Mouse (Mus musculus) kidney, postnatal 10 days (tissue): ENCODE measurements around the gene C130032M10Rik.

Source experiments
- DNase-seq: peaks from one replicate; pipeline ENCODE4 v3.0.0; 2021; ENCODE audit warnings: mixed read lengths

C130032M10Rik gene

DNA sequence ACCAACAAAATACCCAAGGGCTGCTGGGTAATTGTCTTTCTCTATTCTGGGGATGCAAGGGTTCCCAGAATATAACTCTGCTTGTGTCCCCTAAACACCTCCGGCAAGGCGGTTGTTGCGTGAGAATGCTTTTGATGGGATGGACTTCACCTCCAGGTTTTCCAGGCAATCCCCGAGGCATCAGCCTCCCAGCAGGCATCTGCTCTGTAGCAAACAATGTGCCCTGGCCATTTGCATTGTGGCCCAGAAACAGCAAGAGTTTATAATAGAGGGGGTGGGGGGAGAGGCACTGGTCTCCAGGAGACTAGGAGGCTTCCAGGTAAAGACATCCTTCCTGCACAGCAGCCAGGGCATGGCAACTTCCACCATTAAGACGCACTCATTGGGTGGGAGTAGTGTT, 33.6 kb downstream of the C130032M10Rik start:
- no peak for DNase-seq

DNA sequence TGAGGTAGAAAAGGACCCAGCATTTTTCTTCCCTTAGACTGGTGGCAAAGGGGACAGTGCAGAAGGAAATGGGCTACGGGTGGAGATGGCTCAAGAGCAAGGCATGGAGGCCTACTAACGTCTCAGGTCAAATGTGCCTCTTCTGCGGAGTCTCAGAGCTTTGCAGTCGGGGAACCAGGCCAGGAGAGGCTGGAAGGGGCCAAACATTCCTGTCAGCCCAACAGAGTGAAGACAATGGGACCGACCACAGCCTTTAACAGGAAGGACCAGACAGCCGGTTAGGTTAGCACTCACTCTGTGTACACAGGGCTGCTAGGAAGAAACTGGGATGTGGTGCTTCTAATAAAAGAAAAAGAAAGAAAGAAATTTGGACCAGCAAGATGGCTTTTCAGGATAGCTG, 34.5 kb downstream of the C130032M10Rik start:
- DNase-seq: no peak

GRCm38 (mm10) chr9:114553828-114554227, 38.3 kb downstream of the C130032M10Rik start:
- DNase-seq: no peak

- DNase-seq: peak; percentile 57
Measured at GRCm38 (mm10) chr9:114554355-114554979, 39.0 kb downstream of the C130032M10Rik start.

GRCm38 (mm10) chr9:114556276-114556855, 40.9 kb downstream of the C130032M10Rik start:
- DNase-seq: no peak

DNA sequence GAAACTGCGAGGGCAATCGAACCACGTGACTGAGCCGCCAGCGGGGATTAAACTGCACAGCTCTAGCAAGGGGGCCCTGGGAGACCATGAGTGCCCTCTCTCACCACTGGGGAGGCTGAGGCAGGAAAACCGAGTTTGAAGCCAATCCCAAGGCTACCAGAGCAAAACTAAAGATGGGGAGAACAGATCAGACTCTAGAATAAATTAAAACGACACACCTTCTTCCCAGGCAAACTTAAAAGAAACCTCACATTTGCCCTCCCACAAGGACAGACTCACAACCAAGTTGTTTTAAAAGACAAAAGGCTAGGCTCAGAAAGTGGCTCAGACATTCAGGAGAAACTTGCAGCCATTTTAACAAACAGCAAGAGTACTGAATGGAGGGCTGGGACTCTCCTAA, 41.6 kb downstream of the C130032M10Rik start:
- no peak for DNase-seq

- DNase-seq: no peak
Measured at GRCm38 (mm10) chr9:114560141-114560540, 44.6 kb downstream of the C130032M10Rik start.

DNA sequence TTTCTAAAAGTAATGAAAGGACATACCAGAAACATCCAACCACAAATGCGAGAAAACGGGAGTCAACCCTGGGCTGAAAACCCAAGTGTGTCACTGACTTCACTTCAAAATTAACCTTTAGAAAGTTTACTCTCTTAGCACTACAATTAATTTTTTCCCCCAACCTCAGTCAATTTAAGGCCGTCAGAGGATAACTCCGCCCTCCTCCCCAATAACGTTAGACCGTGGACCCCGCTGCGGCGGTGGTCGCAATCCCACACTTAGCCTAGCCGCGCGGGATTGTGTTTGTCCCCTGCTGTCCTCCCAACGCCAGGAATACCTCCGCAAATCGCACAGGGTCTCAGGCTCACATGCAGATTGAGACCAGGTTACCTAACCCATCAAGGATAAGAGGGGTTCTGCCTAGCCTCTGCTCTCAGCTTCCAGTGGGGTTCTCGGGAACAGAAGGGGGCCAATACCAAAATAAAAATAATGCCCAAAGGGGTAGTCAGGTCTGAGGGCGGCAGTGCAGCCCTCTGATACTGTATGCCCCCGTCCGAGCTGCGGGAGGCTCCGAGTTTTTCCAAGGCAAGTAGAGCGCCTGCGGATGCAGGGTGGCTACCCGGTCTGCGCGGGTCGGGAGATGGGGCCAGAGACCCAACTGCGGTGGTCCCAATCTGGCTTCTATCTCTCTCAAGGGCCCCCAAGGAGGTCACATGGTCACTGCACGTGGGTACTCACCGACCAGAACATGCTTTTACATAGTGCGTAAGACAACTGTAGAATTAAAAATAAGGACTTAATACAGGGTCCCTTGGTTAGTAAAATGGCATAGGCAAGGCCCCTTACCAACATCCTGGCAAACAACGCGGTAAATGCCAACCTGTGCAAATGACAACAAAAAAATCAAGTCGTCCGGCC, 45.5 kb downstream of the C130032M10Rik start:
- no peak for DNase-seq

- no peak for DNase-seq
Measured at GRCm38 (mm10) chr9:114561671-114561971, 46.1 kb downstream of the C130032M10Rik start.

GRCm38 (mm10) chr9:114562031-114562918, 46.8 kb downstream of the C130032M10Rik start:
- no peak for DNase-seq

DNA sequence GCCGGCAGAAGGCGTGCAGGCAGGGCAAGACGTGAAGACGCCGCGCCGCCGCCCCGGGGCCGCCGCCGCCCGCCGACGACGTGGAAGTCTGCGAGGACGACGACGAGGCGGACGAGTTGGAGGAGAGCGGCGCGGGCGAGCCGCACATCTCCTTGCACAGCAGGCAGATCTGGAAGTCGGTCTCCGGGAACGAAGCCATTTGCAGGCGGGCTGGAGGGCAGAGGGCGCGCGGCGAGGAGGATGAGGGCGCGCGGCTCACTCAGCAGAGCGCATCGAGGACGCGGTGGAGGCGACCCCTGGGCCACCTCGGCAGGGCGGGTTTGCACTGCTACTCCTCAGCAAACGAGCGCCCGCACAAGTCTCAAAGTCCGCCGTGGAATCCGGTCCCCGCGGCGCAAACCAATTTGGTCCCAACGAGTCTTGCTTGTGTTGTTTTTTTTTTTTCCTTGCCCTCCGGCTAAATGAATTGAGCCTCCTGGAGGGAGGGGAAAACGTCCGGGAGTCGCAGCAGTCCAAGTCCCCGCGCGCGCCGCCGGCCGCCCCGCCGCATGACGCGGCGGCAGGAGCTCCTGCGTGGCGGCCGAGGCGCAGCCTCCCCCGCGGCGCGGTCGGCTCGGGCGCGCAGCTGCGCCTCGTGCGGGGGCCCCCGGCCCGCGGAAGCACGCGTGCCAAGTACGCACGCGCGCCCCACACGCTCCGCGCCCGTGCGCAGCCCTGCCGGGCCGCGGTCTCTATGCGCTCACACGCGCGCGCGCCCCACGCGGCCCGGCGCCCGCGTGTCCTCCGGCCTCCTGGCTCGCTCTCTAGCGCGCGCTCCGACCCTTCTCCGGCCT, 47.6 kb downstream of the C130032M10Rik start:
- peak; percentile 35 for DNase-seq

- peak; percentile 52 for DNase-seq
Measured at GRCm38 (mm10) chr9:114563761-114564606, 48.5 kb downstream of the C130032M10Rik start, which contains the start of gene Trim71. Gene Trim71, minus strand, starts transcription at chr9:114564369.

GRCm38 (mm10) chr9:114564667-114565066, 49.2 kb downstream of the C130032M10Rik start:
- no peak for DNase-seq
